Mouse (Mus musculus) kidney, postnatal 10 days (tissue): ENCODE results near the gene Skida1.
A peak's percentile ranks its signal among the peaks of the same experiment; 100 is the strongest.

Source experiments
- DNase-seq: peaks from one replicate; pipeline ENCODE4 v3.0.0; 2021; ENCODE audit warnings: mixed read lengths

The Skida1 gene

DNA sequence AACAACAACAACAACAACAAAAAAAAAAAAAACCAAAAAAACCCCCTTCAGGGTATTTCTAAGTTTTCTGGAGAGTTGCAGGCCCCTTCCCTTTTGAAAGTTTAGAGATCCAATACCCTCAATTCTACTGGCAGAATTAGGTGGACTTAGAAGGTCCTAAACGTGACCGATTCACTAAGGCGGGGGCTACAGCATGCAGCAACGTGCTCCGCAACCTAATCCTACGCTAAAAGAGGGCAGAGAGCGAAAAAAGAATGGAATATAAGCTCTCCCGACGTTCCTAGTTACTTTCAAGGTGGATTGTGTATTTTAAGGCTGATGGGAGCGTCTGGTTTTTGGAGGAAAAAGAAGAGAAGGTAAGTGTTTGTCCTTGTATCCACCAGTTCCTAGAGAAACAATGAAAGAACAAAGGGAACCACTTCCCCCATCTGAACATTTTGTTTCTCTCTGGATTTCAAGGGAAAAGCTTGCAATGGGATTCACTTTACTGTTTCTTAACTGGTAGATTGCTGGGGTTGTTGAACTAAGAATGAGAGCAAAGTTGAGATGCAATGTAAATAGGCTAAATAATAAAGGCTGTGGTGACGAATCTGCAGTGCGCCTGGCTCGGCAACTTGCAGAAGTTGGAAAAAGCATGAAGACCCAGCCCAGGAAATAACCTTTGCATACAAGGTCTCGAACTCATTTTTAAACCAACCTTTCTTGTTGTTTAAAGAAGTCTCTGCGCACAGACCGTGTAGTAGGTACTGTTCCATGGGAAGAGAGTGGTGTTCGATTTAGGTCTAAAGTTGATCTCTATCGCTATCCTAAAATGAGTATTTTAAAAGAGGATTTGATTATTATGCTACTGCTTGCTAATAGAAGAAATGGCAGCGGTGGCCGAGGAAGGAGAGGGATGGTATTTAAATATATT is 6.4 kb upstream of the Skida1 start, which contains the start of gene Mllt10:
Gene Mllt10, plus strand, starts transcription at position 222 of the 913 bp plus-strand sequence.
- peak; percentile 47 for DNase-seq

DNA sequence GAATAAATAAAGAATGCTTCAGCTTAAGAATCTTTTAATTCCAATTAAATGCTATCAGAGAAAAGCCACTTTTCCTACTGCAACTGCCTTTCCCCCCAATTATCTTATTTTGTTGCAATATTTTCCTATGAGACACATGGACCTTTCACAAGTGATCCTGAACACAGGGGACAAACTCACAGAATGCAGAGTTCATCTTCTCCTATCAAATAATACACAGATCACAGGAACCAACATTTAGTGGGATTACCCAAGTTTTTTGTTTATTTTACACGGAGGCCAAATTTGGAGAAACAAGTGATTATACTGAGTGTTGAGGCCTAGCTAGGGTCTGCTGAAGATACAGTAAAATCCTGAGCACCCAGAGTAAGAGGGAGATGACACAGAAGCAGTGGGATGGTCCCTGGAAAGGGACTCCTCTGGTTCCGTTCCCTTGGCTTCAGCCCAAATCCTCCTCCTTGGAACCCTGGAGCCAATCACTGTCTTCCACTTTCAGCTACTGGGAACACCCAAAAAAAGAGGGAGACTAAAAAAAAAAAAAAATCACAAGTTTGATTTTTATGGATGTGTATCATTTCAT is 5.2 kb upstream of the Skida1 start:
- DNase-seq: peak; percentile 80

DNA sequence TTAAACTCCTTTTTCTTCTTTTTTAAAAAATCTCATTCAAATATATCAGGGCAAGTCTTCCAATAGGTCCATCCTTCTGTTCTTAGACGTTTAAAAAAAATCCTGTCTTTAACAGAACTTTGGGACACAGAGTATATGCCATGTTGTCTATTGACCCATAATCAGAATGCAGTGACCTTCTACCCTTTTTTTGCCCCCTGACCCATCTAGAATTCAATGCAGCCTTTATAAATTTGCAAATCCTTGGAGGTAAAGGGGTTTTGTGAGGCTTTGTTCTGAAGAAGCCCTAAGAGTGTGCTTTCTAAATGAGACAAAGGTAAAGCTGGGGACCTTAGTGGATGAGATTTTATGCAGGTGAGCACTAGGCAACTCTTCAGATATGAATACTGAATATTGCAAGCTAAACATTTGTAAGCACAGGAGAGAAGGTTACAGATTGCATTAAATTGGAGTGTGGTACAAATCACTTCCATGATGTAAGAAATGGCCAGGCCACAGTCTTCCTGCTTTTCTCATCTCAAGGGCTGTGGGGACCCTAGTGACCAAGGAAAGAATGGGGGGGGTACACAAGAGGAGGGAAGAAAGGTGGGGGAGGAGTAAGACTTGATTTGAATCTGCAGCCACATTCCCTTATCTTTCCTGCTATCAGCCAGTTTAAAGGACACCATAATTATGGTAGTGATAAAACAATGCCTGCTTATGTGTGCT is 4.5 kb upstream of the Skida1 start:
- no peak for DNase-seq

DNA sequence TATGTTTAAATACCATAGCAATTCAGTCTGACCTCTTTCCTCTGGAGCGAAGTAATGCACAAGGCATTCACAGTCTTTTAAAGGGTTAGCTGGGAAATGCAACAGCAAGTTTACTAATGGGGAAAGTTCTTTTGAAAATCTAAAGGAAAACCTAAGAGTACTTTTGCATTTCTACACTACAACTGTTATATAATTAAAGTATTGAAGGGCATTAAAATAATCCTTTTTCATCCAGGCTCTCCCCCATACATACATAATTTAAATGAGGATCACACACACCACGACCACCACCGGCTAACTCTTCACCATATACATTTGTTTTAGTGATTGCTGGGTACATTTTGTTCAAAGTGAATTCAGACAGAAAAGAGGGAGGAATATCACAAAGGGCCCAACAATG is 3.7 kb upstream of the Skida1 start:
- DNase-seq: no peak

DNA sequence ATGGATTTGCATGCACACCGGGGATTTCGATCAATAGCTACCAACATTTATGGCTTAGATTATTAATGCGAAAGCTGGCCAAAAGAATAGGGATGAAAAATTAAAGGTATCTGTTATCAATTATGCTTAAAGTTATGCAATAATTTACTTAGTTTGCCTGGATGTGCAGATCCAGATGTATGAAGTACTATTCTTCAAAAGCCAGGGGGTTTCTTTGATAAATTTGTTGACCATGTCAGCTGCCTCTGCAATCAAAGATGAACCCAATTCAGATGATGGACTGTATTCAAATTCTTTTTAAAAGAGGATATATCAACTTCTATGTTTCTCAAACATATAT is 3.0 kb upstream of the Skida1 start:
- DNase-seq: no peak

DNA sequence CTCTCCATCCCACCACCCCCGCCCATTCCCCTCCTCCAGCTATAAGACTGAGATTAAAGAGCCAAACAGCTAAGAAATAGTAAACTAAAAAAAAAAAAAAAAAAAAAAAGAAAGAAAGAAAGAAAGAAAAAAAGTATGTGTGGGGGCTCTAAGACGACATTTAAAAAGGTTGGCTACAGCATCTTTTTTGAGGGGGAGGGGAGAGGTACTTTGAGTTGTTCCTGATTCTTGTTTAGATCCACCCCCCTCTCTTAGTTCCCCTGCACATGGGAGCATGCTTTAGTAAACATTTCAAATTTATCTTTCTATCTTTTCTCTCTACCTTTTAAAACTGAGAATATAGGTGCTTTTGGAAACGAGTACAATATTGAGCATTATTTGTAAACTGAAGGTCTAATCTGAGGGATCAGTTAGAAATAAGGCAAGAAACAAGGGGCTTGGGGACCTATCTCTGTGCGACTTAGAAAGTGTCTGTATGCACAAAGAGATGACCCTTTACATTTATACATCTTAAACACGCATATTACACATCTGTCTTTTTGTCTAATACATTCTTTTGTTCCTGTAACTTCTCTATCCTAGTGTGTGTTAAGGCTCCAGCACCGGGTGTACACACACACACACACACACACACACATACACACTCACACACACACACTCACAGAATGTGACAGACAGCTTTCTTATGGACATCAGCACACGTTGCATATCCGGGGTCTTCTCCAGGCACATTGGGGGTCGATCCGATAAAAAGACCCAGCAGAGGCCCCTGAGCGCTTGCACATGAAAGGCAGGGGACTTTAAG is 2.4 kb upstream of the Skida1 start:
- DNase-seq: no peak

DNA sequence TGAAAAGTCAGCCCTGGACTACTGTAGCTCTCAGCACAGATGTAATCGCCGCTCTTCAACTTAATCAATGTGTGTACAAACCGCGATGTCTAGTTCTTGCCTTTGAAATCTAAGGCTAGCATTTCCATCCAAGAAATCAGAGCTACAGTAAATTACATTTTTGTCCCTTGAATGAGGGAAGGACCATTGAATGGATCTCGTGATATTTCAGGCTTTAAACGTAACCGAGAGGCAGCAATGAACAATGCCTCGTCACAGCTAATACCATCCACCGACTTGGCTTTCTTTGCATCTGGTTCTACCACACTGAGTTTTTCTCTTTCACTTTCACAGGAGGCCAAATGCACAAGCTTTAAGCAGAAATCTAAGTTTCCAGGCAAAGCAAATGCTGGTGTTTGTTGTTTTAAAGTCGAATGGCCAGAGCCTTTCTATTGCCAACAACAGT is 1.7 kb upstream of the Skida1 start:
- no peak for DNase-seq

DNA sequence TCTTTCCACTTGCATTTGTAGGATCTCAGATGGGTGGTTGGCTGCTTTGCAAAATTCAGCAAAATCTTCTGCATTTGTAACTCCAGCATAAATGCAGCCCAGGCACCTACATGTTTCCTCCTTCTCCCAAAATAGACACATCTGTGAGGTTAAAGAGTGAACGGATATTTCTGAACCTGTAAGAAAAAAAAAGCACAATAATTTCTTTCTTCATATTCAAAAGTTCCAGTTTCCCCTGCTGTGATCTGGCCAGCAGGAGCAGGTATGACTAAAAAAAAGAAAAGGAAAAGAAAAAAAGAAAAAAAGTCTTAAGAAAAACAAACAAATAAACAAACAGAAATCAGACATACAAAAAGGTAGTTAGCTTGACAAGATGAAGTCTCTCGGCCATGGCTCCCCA is 1.2 kb upstream of the Skida1 start:
- no peak for DNase-seq

DNA sequence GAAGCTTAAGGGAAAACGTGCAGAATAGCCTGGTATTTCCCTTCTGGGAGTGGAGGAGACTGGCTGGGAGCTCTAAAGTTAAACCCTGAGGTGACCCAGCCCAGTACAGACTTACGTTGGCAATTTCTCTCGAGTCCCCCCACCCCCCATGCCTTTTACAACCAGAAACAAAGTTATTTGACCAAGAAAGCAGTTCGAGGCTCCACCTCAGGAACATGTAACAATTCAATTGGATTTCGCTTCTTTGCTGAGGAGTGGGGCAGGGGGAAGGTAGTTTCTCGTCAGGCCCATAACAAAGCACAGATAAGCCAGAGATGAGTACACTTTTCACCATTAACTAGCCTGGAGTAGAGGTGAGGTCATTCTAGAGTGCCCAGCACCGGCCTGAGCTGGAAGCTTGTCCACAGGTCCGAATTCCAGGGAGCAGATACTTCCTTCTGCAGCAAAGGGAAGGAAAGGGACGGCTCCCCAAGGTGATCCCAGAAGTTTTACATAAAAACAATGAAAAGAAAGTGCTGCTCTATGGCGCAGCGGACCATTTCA is 499 bp upstream of the Skida1 start:
- peak; percentile 62 for DNase-seq

DNA sequence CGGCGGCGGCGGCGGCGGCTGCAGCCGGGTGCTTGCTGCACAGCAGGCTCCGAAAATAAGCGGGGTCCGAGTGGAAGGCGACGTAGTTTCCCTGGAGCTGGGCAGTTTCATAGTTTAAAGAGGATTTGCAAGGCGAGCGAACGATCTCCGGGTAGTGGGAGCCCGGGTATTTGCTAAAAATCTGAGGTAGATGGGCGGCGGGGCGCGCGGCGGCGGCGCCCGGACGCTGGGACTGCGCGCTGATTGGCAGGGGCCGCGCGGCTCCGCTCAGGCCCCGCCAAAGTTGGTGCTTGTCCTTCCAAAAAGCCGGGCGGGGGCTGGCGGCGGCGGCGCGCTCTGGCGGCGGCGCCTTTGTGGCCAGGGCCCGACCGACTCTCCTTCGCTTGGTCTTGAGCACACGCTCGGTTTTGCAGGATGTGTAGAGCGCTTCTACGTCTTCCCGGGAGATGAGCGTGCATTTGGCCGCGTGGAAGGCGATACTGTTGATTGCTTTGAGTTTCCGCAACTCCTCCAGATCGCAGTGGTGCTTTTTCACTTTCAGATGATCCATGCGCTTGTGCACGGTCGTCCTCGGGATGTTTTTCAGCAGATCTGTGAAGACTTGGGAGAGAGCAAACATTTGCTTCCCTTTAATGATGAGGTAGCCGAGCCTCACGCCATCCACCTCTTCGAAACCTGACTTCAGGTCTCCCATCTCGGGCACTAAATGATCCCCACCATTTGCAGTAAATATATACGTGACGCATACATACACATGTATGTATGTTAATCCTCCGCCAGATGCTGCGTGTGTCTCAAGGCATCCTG is 1.0 kb downstream of the Skida1 start:
- peak; percentile 88 for DNase-seq

DNA sequence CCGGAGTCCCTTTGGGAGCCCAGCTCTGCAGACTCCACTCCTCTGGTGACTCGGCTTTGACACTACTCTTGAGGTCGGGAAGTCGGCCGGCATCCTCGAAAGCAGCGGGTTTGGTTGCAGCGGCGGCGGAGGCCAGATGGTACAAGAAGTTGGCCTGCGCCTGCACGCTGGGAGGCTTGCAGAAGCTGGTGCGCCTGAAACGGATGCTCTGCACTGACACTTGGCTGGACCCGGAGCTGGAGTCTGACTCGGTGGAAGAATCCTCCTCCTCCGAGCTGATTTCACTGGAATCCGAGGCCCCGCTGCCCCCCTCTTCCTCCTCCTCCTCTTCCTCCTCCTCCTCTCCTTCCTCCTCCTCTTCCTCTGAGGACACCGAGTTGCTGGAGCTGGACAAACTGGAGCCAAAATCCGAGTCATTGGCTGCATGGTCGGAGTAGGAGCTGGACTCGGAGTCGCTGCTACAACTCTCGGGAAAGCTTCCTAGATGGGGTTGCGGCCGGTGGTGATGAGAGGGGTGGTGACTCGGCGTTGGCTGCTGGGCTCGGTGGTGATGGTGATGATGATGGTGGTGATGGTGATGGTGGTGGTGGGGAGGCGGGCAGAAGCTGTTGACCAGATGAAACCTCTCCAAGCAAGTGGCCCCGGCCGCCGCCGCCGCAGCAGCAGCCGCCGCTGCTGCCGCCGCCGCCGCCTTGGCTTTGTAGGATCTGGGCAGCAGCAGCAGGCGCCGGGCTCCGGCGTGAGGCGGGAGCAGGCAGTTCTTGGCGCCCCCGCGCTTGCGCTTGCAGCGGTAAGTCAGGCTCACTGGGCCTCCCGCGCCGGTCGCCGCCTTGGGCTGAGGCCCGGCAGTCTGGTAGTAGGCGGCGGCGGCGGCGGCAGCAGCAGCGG is 1.8 kb downstream of the Skida1 start:
- DNase-seq: peak; percentile 83

DNA sequence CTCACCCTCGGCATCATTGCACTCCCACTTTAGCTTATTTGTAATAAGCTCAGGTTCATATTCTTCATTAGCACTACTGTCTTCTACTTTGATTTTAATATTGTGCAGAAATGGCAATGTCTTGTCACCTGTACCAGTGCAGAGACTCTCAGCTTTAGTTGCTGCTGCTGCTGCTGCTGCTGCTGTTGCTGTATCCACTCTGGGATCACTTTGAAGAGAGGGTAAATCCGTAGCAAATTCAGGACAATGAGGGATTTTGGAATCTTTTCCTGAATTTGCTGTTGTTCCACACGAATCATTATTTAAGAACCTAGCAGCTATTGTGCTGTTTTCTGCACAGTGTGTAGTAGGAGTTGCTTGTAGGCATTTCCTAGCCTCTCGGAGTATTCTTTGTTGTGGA is 2.7 kb downstream of the Skida1 start:
- DNase-seq: no peak

DNA sequence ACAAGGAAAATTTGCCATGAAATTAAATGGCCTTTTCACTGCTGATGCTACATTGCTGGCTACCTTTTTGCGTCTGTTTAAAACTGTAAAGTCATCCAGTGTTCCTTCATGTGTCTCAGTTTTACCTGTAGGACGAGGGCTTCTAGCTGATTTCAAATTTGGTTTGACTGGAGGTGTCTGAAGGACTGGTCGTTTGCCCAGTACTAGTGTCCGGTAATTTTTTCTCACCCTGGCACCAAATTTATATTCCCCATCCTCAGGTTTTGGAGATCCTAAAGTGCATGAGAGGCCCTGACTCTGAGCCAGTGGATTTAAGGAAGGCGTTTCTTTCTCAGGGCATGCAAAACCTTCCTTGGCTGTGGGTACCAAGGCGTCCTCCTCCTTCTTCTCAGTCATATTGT is 3.1 kb downstream of the Skida1 start:
- DNase-seq: no peak

DNA sequence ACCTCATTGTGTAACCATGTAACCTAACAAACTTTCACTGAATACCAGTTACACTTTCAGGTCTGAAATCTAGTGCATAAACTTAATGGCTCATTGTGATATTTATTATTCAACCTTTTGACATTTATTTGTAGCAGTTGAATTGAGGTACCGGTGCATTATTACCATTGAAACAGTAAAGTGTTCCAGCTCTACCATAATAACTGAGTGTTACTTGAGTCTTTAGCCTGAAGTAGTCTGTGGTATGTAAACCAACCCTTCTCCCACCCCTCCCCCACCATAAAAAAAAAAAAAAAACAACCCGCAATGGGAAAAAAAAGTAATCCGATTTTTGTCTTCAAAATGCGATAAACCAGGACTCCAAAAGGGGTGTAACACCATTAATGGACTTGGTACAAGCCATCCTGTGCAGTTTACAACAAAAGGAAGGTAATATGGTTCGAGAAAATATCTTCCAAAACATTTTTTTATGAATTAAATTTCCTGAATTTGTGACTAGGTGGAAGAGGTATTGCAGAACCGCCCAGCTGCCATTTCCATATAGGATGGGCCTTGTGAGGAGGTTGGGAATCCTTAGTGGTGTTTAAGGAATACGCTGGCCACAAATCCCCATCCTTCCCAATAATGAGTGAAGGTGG is 3.6 kb downstream of the Skida1 start:
- DNase-seq: peak; percentile 12

DNA sequence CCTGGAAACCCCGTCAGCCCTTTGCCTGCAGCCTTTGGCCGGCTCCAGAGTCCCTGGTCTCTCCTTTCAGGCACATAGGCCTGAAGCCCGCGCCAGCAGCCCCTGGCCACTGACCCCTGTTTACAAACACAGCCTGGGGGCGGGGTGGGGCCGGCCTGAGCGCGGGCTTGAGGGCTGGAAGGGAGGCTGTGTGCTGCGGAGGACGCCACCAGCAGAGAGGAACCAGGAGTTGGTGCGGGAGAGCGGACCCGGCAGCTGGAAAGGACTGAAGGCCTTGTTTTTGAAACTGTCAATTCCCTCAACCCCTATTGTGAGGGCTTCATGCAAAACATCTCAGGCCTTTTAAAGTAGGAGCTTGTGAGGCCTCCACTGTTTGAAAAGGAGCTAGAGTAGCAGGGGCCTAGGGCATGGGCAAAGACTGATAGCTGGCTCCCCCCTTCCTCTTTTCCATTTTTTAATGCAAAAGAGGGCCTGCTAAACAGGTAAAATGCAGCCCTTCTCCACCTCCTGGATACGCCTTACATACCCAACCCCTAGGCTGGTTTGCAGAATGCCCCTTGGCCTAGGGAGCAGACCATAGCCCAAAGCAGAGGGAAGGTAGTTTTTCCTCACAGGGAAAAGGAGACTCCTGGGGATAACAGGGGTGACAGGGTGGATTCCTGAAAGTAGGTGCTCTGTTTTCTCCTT is 7.5 kb downstream of the Skida1 start:
- peak; percentile 75 for DNase-seq

DNA sequence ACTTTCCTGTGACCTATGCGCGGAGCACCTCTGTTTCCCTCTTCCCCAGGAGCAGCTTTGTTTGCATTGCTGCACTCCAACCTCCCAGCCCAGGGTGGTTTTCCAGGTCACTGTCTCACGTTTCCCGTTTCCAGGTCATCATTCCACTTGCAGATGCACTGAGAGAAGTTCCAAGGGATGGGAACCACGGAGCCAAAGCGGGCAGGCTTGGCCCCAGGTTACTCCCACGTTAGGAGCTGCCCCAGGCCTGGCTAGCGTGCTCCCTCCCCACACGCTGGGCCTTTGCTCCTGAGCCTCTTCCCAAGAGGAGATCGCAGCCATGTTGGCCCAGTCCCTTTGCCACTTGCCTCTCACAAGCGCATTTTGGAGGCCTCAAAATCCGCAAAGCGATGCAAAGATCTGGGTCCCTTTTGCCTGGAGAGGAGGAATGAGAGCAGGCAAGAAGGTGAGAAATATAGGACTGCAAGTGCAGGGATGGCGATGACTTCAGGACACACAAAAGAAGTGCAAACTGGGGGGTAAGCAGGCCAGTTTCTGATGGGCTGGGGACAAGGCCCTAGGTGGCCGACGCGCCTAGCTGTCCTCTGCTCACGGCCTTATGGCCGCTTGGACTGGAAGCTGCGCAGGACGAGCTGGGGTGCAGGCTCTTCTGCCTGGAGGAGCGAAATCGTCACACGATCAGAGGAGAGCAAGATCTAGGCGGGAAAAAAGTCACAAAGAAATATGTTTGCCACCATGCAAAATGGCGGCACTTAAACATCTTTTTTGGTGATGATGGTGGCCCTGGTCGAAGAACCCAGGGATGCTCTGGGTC is 8.3 kb downstream of the Skida1 start:
- peak; percentile 35 for DNase-seq

DNA sequence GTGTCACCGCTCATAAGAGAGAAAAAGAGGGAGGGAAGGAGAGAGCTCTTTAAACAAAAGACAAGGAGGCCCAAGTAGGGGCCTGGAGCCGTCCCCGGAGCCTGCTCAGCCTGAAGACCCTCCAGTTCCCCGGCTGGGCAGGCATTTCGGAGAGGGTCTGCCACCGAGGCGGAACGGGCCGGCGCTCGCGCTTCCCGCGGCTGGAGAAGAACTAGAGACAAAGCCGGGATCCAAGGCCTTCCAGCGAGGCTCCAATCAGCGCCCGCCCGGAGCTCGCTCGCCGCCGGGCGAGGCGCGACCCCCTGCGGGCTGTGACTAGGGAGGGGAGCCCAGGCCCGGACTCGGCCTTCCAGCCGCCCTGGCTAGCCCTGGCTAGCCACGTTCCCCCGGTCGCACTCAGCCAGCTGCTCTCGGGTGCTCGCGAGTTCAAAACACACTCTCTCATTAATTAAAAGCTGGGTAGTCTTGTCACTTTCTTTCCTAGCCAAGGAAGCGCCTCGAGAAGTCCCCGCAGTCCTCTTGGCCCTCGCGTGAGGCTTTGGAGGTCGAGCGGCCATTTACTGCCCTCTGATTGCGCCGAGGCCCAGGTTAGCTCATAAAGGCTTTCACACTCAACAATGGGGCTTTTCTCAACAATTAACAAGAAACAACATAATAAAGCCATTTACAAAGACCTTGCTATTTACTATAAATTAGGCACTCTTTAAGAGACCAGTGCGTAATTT is 9.1 kb downstream of the Skida1 start:
- DNase-seq: peak; percentile 55

DNA sequence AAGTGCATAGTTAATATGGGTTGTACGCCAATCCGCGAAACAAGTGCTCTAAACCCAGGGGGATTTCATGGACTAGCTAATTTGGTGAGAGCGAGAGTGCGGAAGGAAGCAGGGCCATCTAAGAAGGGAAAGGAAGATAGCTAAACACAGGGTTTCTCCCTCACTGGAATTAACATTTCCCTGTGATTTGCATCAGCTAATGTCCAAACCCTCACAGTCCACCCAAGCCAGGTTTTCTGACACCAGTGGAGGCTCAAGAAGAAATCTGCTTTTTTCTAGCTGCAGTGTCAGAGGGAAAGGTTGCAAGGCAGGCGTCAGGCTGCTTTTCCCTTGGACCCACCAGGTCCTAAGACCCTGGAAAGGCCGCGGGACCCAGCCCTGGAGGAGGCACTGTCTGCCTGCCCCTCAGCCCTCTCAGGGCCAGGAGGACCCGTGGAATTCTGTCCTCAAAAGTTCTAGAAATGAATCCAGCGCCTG is 9.9 kb downstream of the Skida1 start:
- no peak for DNase-seq
